Mouse (Mus musculus): Measurements from ENCODE around the gene Pip5k1b.

- no peak for TF ChIP-seq CTCF (IDR thresholded peaks at IDR 0.05; ENCODE audit: control insufficient read depth, insufficient read depth, insufficient read length)
- no peak for TF ChIP-seq FOSL1 (IDR thresholded peaks at IDR 0.05; ENCODE audit: insufficient read depth, low read length, poor library complexity, severe bottlenecking)
- TF ChIP-seq MAX (IDR thresholded peaks at IDR 0.05), result no peak
- no peak for TF ChIP-seq USF1 (IDR thresholded peaks at IDR 0.05; ENCODE audit: low read depth)
These were observed 296.0 kb downstream of the Pip5k1b start for GRCm38 (mm10) chr19:24259390-24260351.
